Mouse (Mus musculus) retina, embryonic 14.5 days (tissue): ENCODE data around the gene Limch1.

Source experiments
- DNase-seq: peaks from one replicate; pipeline ENCODE4 v3.0.0-alpha.2; 2015; ENCODE audit warnings: low spot score

The Limch1 gene

GRCm38 (mm10) chr5:66979332-66980218 lies 233.9 kb downstream of the Limch1 start:
- no peak for DNase-seq

GRCm38 (mm10) chr5:66980862-66981261 lies 235.2 kb downstream of the Limch1 start:
- no peak for DNase-seq

- DNase-seq: no peak
Measured at GRCm38 (mm10) chr5:66983104-66983503, 237.5 kb downstream of the Limch1 start.

- DNase-seq: no peak
Measured at GRCm38 (mm10) chr5:66988926-66989325, 243.3 kb downstream of the Limch1 start.

GRCm38 (mm10) chr5:66989531-66989930 lies 243.9 kb downstream of the Limch1 start:
- no peak for DNase-seq

GRCm38 (mm10) chr5:66992401-66992800 lies 246.8 kb downstream of the Limch1 start:
- no peak for DNase-seq

GRCm38 (mm10) chr5:66993076-66993475 lies 247.4 kb downstream of the Limch1 start:
- DNase-seq: no peak

GRCm38 (mm10) chr5:66996124-66996523 lies 250.5 kb downstream of the Limch1 start:
- DNase-seq: peak; percentile 19

- DNase-seq: peak; percentile 96
Measured at GRCm38 (mm10) chr5:66996886-66997599, 251.4 kb downstream of the Limch1 start.

GRCm38 (mm10) chr5:66997600-66997930 lies 251.9 kb downstream of the Limch1 start:
- DNase-seq: no peak

- no peak for DNase-seq
Measured at GRCm38 (mm10) chr5:66998341-66998740, 252.7 kb downstream of the Limch1 start.

GRCm38 (mm10) chr5:67002346-67002745 lies 256.7 kb downstream of the Limch1 start:
- DNase-seq: no peak

GRCm38 (mm10) chr5:67004619-67005018 lies 259.0 kb downstream of the Limch1 start:
- DNase-seq: no peak

GRCm38 (mm10) chr5:67011043-67011870 lies 265.6 kb downstream of the Limch1 start:
- no peak for DNase-seq

- DNase-seq: no peak
Measured at GRCm38 (mm10) chr5:67011985-67012384, 266.4 kb downstream of the Limch1 start.

GRCm38 (mm10) chr5:67013926-67014325 lies 268.3 kb downstream of the Limch1 start:
- no peak for DNase-seq

- DNase-seq: peak; percentile 92
Measured at GRCm38 (mm10) chr5:67016450-67016849, 270.8 kb downstream of the Limch1 start.

GRCm38 (mm10) chr5:67024459-67025050 lies 278.9 kb downstream of the Limch1 start:
- DNase-seq: no peak

- DNase-seq: no peak
Measured at GRCm38 (mm10) chr5:67025095-67025494, 279.5 kb downstream of the Limch1 start.

GRCm38 (mm10) chr5:67025581-67025980 lies 280.0 kb downstream of the Limch1 start:
- DNase-seq: no peak

GRCm38 (mm10) chr5:67028786-67029185 lies 283.2 kb downstream of the Limch1 start:
- no peak for DNase-seq

GRCm38 (mm10) chr5:67029946-67030345 lies 284.3 kb downstream of the Limch1 start:
- DNase-seq: no peak
